Mouse (Mus musculus): ENCODE data around the gene Lrrc8e. TPM values are rescaled to one million over a fixed set of nuclear protein-coding genes. Genes with fewer than 3 reads are reported as not detected.
A peak's percentile ranks its signal among the peaks of the same experiment; 100 is the strongest.

Gene Lrrc8e
- total and polyA plus RNA-seq, 3 experiments, result 0.29 to 0.52 (median 0.37) TPM

GRCm38 (mm10) chr8:4207016-4207350 lies 19.6 kb upstream of the Lrrc8e start:
- H3K36me3 ChIP-seq (ENCODE audit: control insufficient read depth, insufficient read depth, low read length), result no peaks in the 10 kb centered on the region
- H3K4me1 ChIP-seq (ENCODE audit: control insufficient read depth, insufficient read depth, low read length), result no peaks in the 10 kb centered on the region
- TF ChIP-seq POLR2A (IDR thresholded peaks at IDR 0.05; ENCODE audit: insufficient read depth, low read depth, low read length), result no peak
- no peak for TF ChIP-seq CTCF (IDR thresholded peaks at IDR 0.05)
- no peak for TF ChIP-seq EP300 (IDR thresholded peaks at IDR 0.05; ENCODE audit: insufficient read depth, low read depth, low read length)
- H3K4me3 ChIP-seq, result no peak overlapping the region
- no peaks in the 10 kb centered on the region for H3K79me2 ChIP-seq (replicated peaks; ENCODE audit: control insufficient read depth, insufficient read depth, low read length)
- no peaks in the 10 kb centered on the region for H3K27me3 ChIP-seq (ENCODE audit: control insufficient read depth, insufficient read depth, low read length)
- no peak overlapping the region for H3K27ac ChIP-seq
- no peak for DNase-seq
- 69% methylated on average over 2 of the region's 2 CpGs for WGBS
- no peak overlapping the region for H3K9ac ChIP-seq (ENCODE audit: low read depth, low read length)
- intact Hi-C loops (cut with DNase I), result no loop called here

GRCm38 (mm10) chr8:4211097-4211496 lies 15.5 kb upstream of the Lrrc8e start:
- TF ChIP-seq POLR2A (IDR thresholded peaks at IDR 0.05; ENCODE audit: insufficient read depth, low read depth, low read length) (no peak), EP300 (IDR thresholded peaks at IDR 0.05; ENCODE audit: insufficient read depth, low read depth, low read length) (no peak), CTCF (IDR thresholded peaks at IDR 0.05) (no peak)
- peaks cover 3% of the 10 kb centered on the region; the same call in 1 of the 2 replicates for H3K4me1 ChIP-seq (ENCODE audit: control insufficient read depth, insufficient read depth, low read length)
- no peak overlapping the region for H3K27ac ChIP-seq
- H3K9ac ChIP-seq (ENCODE audit: low read depth, low read length), result no peak overlapping the region
- no peak overlapping the region for H3K4me3 ChIP-seq
- no peak for DNase-seq
- peaks cover 5% of the 10 kb centered on the region for H3K27me3 ChIP-seq (ENCODE audit: control insufficient read depth, insufficient read depth, low read length)
- 81% methylated on average over 6 of the region's 6 CpGs for WGBS
- H3K79me2 ChIP-seq (replicated peaks; ENCODE audit: control insufficient read depth, insufficient read depth, low read length), result no peaks in the 10 kb centered on the region
- no peaks in the 10 kb centered on the region for H3K36me3 ChIP-seq (ENCODE audit: control insufficient read depth, insufficient read depth, low read length)
- intact Hi-C loops (cut with DNase I), result no loop called here

- H3K36me3 ChIP-seq (ENCODE audit: control insufficient read depth, insufficient read depth, low read length), result no peaks in the 10 kb centered on the region
- WGBS, result under 1% methylated on average over 23 of the region's 25 CpGs
Observed at GRCm38 (mm10) chr8:4212809-4213209, 13.8 kb upstream of the Lrrc8e start.

GRCm38 (mm10) chr8:4213210-4214005 lies 13.2 kb upstream of the Lrrc8e start:
- TF ChIP-seq EP300 (IDR thresholded peaks at IDR 0.05; ENCODE audit: insufficient read depth, low read depth, low read length), result no peak
- no peak for TF ChIP-seq POLR2A (IDR thresholded peaks at IDR 0.05; ENCODE audit: insufficient read depth, low read depth, low read length)
- TF ChIP-seq CTCF (IDR thresholded peaks at IDR 0.05), result no peak
- peak overlapping the region; percentile 49 for H3K9ac ChIP-seq (ENCODE audit: low read depth, low read length)
- H3K27ac ChIP-seq, result no peak overlapping the region
- whole genome bisulfite sequencing, result 7% methylated on average over 18 of the region's 18 CpGs
- H3K4me1 ChIP-seq (ENCODE audit: control insufficient read depth, insufficient read depth, low read length), result peaks cover 3% of the 10 kb centered on the region; the same call in 1 of the 2 replicates
- intact Hi-C loops (cut with DNase I), result no loop called here
- no peaks in the 10 kb centered on the region for H3K79me2 ChIP-seq (replicated peaks; ENCODE audit: control insufficient read depth, insufficient read depth, low read length)
- DNase-seq, result peak; percentile 48 to 51
- peak overlapping the region; percentile 37 for H3K4me3 ChIP-seq
- H3K36me3 ChIP-seq (ENCODE audit: control insufficient read depth, insufficient read depth, low read length), result no peaks in the 10 kb centered on the region
- H3K27me3 ChIP-seq (ENCODE audit: control insufficient read depth, insufficient read depth, low read length), result peaks cover 15% of the 10 kb centered on the region

More at GRCm38 (mm10) chr8:4212809-4213209, 13.8 kb upstream of the Lrrc8e start:
- Histone ChIP-seq H3K4me3 (no peak overlapping the region), H3K27me3 (ENCODE audit: control insufficient read depth, insufficient read depth, low read length) (peaks cover 14% of the 10 kb centered on the region), H3K4me1 (ENCODE audit: control insufficient read depth, insufficient read depth, low read length) (peaks cover 3% of the 10 kb centered on the region; the same call in 1 of the 2 replicates), H3K79me2 (replicated peaks; ENCODE audit: control insufficient read depth, insufficient read depth, low read length) (no peaks in the 10 kb centered on the region), H3K9ac (ENCODE audit: low read depth, low read length) (peak overlapping the region; percentile 49; the same call in 1 of the 2 replicates), H3K27ac (no peak overlapping the region)
- no peak for TF ChIP-seq POLR2A (IDR thresholded peaks at IDR 0.05; ENCODE audit: insufficient read depth, low read depth, low read length)
- TF ChIP-seq EP300 (IDR thresholded peaks at IDR 0.05; ENCODE audit: insufficient read depth, low read depth, low read length), result no peak
- no peak for TF ChIP-seq CTCF (IDR thresholded peaks at IDR 0.05)
- intact Hi-C loops (cut with DNase I), result no loop called here
- DNase-seq, result peak in 1 of 2 experiments; percentile 35

GRCm38 (mm10) chr8:4214006-4214980 lies 12.3 kb upstream of the Lrrc8e start:
- peaks cover 3% of the 10 kb centered on the region; the same call in 1 of the 2 replicates for H3K4me1 ChIP-seq (ENCODE audit: control insufficient read depth, insufficient read depth, low read length)
- peak; percentile 47 to 52 for DNase-seq
- TF ChIP-seq POLR2A (IDR thresholded peaks at IDR 0.05; ENCODE audit: insufficient read depth, low read depth, low read length), result no peak
- no peak for TF ChIP-seq CTCF (IDR thresholded peaks at IDR 0.05)
- no peak for TF ChIP-seq EP300 (IDR thresholded peaks at IDR 0.05; ENCODE audit: insufficient read depth, low read depth, low read length)
- H3K27me3 ChIP-seq (ENCODE audit: control insufficient read depth, insufficient read depth, low read length), result peaks cover 17% of the 10 kb centered on the region
- intact Hi-C loops (cut with DNase I), result no loop called here
- peak overlapping the region; percentile 37 for H3K4me3 ChIP-seq
- H3K36me3 ChIP-seq (ENCODE audit: control insufficient read depth, insufficient read depth, low read length), result no peaks in the 10 kb centered on the region
- H3K9ac ChIP-seq (ENCODE audit: low read depth, low read length), result peak overlapping the region; percentile 49
- no peak overlapping the region for H3K27ac ChIP-seq
- WGBS, result 12% methylated on average over 33 of the region's 33 CpGs
- H3K79me2 ChIP-seq (replicated peaks; ENCODE audit: control insufficient read depth, insufficient read depth, low read length), result no peaks in the 10 kb centered on the region

All from heart, adult 2 months (tissue).